Mouse (Mus musculus): ENCODE measurements around the gene Zfp62. TPM values are rescaled to one million over a fixed set of nuclear protein-coding genes. Genes with fewer than 3 reads are reported as not detected.
"Not testable (repeated sequence)": the region's sequence is repeated elsewhere in the genome, so short reads cannot be mapped to it uniquely, and the experiment has no call there.

The Zfp62 gene
- polyA plus RNA-seq, 1 experiment, result 5.6 TPM

DNA sequence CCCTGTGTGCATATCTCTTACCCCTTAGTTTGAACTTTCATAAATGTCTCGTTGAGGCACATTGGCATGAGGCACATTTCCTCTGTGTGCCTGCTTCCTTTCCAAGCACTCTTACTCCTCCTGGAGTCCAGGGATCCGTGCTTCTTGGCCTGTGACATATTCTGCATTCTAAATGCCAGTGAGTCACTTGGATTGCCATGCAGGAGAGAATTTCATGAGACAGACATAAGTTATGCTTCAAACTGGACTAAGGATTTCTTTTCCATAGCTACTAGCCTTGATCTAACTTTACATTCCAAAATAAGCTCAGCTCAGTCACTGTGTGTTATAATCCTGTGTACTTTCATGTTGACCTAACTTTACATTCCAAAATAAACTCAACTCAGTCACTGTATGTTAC lies 12.0 kb upstream of the Zfp62 start:
- Histone ChIP-seq H3K36me3 (ENCODE audit: control insufficient read depth, insufficient read depth) (no peaks in the 10 kb centered on the region), H3K4me3 (no peak overlapping the region)
- TF ChIP-seq USF1 (IDR thresholded peaks at IDR 0.05; ENCODE audit: low read depth) (no peak), CEBPB (IDR thresholded peaks at IDR 0.05; ENCODE audit: insufficient read depth, poor library complexity, severe bottlenecking) (no peak), SRF (IDR thresholded peaks at IDR 0.05; ENCODE audit: control insufficient read depth, insufficient read length, low read depth) (no peak), TCF12 (IDR thresholded peaks at IDR 0.05; ENCODE audit: insufficient read depth, poor library complexity, severe bottlenecking) (no peak), MYOD1 (IDR thresholded peaks at IDR 0.05; ENCODE audit: control insufficient read depth in 1 of 3, insufficient read length in 2 of 3, low read depth in 2 of 3) (no peak), TCF3 (IDR thresholded peaks at IDR 0.05; ENCODE audit: insufficient read length, low read depth) (no peak), REST (IDR thresholded peaks at IDR 0.05; ENCODE audit: insufficient read depth, insufficient read length) (no peak), POLR2A (IDR thresholded peaks at IDR 0.05; ENCODE audit: insufficient read length, low read depth) (no peak), MAX (IDR thresholded peaks at IDR 0.05; ENCODE audit: low read depth) (no peak), POLR2AphosphoS2 (IDR thresholded peaks at IDR 0.05; ENCODE audit: insufficient read length, low read depth) (no peak), MYOG (IDR thresholded peaks at IDR 0.05; ENCODE audit: control insufficient read depth in 1 of 3, insufficient read depth in 1 of 3, insufficient read length in 2 of 3, low read depth in 2 of 3) (no peak), E2F4 (IDR thresholded peaks at IDR 0.05; ENCODE audit: insufficient read depth) (no peak)

DNA sequence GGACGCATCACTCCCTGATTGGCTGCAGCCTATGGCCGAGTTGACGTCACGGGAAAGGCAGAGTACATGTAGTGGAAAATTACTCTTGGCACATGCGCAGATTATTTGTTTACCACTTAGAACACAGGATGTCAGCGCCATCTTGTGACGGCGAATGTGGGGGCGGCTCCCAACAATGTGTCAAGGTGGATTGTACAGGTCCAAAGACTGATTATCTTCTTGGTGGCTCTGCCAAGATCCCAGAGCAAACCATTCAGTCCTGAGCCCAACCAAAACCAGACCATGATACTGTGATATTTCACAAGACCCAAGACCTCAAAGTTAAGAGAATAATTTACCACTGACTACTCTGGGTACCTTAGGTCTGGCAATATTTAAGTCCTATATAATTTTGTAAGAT lies 8.3 kb upstream of the Zfp62 start:
- not testable (repeated sequence) for H3K4me2 ChIP-seq (ENCODE audit: low read depth); H3K27me3 ChIP-seq (ENCODE audit: control insufficient read depth, insufficient read depth, insufficient read length); H3K4me3 ChIP-seq; H3K79me2 ChIP-seq (ENCODE audit: control insufficient read depth, insufficient read depth); H3K36me3 ChIP-seq (ENCODE audit: control insufficient read depth, insufficient read depth); H3ac ChIP-seq (ENCODE audit: control insufficient read depth, insufficient read length)

More for the DNA sequence above, 12.0 kb upstream of the Zfp62 start:
- Histone ChIP-seq H3K79me2 (ENCODE audit: control insufficient read depth, insufficient read depth) (no peaks in the 10 kb centered on the region), H3ac (ENCODE audit: control insufficient read depth, insufficient read length) (no peak overlapping the region), H3K27me3 (ENCODE audit: control insufficient read depth, insufficient read depth, insufficient read length) (peaks cover 15% of the 10 kb centered on the region), H3K4me2 (ENCODE audit: low read depth) (no peak overlapping the region)

DNA sequence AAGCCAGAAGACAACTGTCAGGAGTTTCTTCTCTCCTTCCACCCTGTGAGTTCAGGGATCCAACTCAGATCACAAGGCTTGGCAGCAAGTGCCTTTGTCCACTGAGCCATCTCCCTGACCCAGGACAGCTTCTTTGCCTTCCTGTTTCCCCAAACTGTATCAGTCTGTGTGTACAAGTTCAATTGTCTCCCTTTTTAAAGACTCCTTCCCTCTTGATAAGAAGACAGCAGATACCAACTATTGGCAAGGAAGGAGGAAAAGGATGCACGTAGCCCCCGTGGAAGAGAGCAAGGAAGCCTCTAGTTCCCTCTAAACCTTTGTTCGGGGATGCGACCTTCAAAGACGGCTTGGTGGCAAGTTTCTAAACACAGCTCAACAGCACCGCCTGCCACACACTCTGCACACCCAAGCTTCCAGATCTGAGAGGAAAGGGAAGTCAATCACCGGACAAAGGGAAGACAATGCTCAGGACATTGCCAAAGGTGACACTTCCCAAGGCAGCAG lies 7.2 kb upstream of the Zfp62 start:
- TF ChIP-seq MAX (IDR thresholded peaks at IDR 0.05; ENCODE audit: low read depth) (no peak), USF1 (IDR thresholded peaks at IDR 0.05; ENCODE audit: low read depth) (no peak), E2F4 (IDR thresholded peaks at IDR 0.05; ENCODE audit: insufficient read depth) (no peak)
- H3K4me2 ChIP-seq (ENCODE audit: low read depth), result no peak overlapping the region
- no peak overlapping the region for H3K4me3 ChIP-seq
- no peaks in the 10 kb centered on the region for H3K27me3 ChIP-seq (ENCODE audit: control insufficient read depth, insufficient read depth, insufficient read length)
- H3K79me2 ChIP-seq (ENCODE audit: control insufficient read depth, insufficient read depth), result no peaks in the 10 kb centered on the region
- H3ac ChIP-seq (ENCODE audit: control insufficient read depth, insufficient read length), result no peak overlapping the region
- H3K36me3 ChIP-seq (ENCODE audit: control insufficient read depth, insufficient read depth), result no peaks in the 10 kb centered on the region

DNA sequence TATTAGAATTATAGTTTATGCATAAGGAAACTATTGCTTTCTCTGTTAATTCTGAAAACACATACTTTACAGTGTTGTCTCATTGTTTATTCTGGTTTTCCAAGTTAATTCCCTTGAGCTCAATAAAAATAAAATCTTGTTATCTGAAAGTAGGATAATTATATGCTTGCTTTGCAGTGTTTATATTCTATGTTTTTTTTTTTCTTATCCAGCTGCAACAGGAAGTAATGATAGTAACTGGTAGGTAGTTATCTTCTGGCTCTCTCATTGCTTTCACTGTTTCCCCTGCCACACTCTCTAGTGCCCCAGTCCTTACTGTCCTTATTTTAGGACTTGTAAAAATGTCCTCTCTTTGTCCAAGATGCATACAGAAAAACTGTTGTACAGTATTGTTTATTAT lies 2.4 kb upstream of the Zfp62 start:
- Histone ChIP-seq H3K4me3 (no peak overlapping the region), H3K36me3 (ENCODE audit: control insufficient read depth, insufficient read depth) (no peaks in the 10 kb centered on the region), H3K79me2 (ENCODE audit: control insufficient read depth, insufficient read depth) (peaks cover 27% of the 10 kb centered on the region), H3ac (ENCODE audit: control insufficient read depth, insufficient read length) (no peak overlapping the region), H3K27me3 (ENCODE audit: control insufficient read depth, insufficient read depth, insufficient read length) (no peaks in the 10 kb centered on the region), H3K4me2 (ENCODE audit: low read depth) (no peak overlapping the region)
- TF ChIP-seq USF1 (IDR thresholded peaks at IDR 0.05; ENCODE audit: low read depth) (no peak), REST (IDR thresholded peaks at IDR 0.05; ENCODE audit: insufficient read depth, insufficient read length) (no peak), MYOG (IDR thresholded peaks at IDR 0.05; ENCODE audit: control insufficient read depth in 1 of 3, insufficient read depth in 1 of 3, insufficient read length in 2 of 3, low read depth in 2 of 3) (no peak), MAX (IDR thresholded peaks at IDR 0.05; ENCODE audit: low read depth) (no peak)

DNA sequence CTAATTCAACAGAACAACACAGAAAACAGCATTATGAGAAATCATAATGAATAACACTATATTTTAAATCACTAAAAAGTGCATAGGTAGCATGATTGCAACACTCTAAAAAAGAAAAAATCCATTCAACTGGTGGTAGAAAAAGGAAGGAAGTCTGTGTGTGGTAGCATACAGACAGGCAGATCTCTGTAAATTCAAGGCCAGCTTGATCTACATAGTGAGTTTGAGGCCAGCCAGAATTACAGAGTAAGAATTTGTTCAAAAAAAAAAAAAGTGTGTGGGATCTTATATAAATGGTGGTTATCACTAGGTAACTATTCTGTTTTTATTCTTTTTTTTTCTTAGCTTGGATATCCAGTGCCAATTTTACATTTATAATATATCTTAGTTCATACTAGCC lies 1.9 kb upstream of the Zfp62 start:
- no peak for TF ChIP-seq REST (IDR thresholded peaks at IDR 0.05; ENCODE audit: insufficient read depth, insufficient read length)
- TF ChIP-seq MAX (IDR thresholded peaks at IDR 0.05; ENCODE audit: low read depth), result no peak
- TF ChIP-seq TCF12 (IDR thresholded peaks at IDR 0.05; ENCODE audit: insufficient read depth, poor library complexity, severe bottlenecking), result no peak
- TF ChIP-seq CEBPB (IDR thresholded peaks at IDR 0.05; ENCODE audit: insufficient read depth, poor library complexity, severe bottlenecking), result no peak
- no peak for TF ChIP-seq MYOG (IDR thresholded peaks at IDR 0.05; ENCODE audit: control insufficient read depth in 1 of 3, insufficient read depth in 1 of 3, insufficient read length in 2 of 3, low read depth in 2 of 3)
- no peak for TF ChIP-seq E2F4 (IDR thresholded peaks at IDR 0.05; ENCODE audit: insufficient read depth)
- TF ChIP-seq POLR2AphosphoS2 (IDR thresholded peaks at IDR 0.05; ENCODE audit: insufficient read length, low read depth), result no peak
- no peak overlapping the region for H3K4me3 ChIP-seq
- H3K36me3 ChIP-seq (ENCODE audit: control insufficient read depth, insufficient read depth), result no peaks in the 10 kb centered on the region
- no peaks in the 10 kb centered on the region for H3K27me3 ChIP-seq (ENCODE audit: control insufficient read depth, insufficient read depth, insufficient read length)
- H3K4me2 ChIP-seq (ENCODE audit: low read depth), result no peak overlapping the region
- no peak overlapping the region for H3ac ChIP-seq (ENCODE audit: control insufficient read depth, insufficient read length)
- peaks cover 32% of the 10 kb centered on the region for H3K79me2 ChIP-seq (ENCODE audit: control insufficient read depth, insufficient read depth)

DNA sequence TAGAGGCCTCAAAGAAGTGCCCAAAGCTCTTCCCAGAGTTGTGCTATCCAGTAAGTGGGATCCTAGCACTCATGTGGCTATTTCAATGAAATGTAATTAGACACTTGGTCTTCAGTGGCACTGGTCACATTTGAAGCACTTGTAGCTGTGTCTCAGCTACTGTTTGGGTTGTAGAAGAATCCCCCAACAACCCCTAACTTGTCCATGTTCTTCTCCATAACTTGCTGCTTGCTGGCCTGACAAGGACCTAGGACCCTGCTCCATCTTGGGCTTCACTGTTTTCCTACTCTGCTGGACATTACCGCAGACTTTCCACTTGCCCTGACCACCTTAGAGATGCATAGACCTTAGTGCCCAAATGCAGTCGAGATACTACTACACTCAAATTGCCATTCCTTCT lies 1.0 kb upstream of the Zfp62 start:
- H3ac ChIP-seq (ENCODE audit: control insufficient read depth, insufficient read length), result peak overlapping the region; percentile 51
- no peak for TF ChIP-seq MYOG (IDR thresholded peaks at IDR 0.05; ENCODE audit: control insufficient read depth in 1 of 3, insufficient read depth in 1 of 3, insufficient read length in 2 of 3, low read depth in 2 of 3)
- no peak for TF ChIP-seq REST (IDR thresholded peaks at IDR 0.05; ENCODE audit: insufficient read depth, insufficient read length)
- no peak for TF ChIP-seq TCF12 (IDR thresholded peaks at IDR 0.05; ENCODE audit: insufficient read depth, poor library complexity, severe bottlenecking)
- no peaks in the 10 kb centered on the region for H3K27me3 ChIP-seq (ENCODE audit: control insufficient read depth, insufficient read depth, insufficient read length)
- peaks cover 41% of the 10 kb centered on the region for H3K79me2 ChIP-seq (ENCODE audit: control insufficient read depth, insufficient read depth)
- peak overlapping the region; percentile 90 for H3K4me3 ChIP-seq
- H3K4me2 ChIP-seq (ENCODE audit: low read depth), result peak overlapping the region; percentile 86
- H3K36me3 ChIP-seq (ENCODE audit: control insufficient read depth, insufficient read depth), result peaks cover 7% of the 10 kb centered on the region

Data from myocyte (in vitro differentiated cells).